ENCODE assay signal across 24 mouse cellular contexts in the genomic region with DNA sequence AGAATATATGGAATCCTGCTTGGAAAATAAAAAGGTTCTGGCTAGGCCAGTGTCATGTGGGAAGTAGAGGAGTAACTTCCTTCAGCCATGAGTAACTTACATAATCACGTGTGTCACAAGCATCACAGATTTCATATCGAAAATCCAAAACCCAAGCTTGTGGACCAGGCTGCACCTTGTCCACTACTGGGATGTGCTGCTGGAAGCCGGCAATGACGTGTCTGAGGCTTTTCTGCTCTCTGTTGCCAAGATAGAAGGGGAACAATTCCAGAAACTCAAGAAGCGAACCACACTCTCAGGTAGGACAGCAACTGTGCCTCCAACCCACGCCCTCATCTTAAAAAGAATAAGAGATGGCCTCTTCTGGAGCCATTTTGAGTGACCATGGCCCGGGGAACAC. TPM values are rescaled to one million over a fixed set of nuclear protein-coding genes. Genes with fewer than 3 reads are reported as not detected.
DNase-seq lines count a peak whose midpoint lies in the region; ATAC-seq lines count a peak whose summit lies in the region.
"Had no signal": no experiment of that assay in that cellular context is flagged by ENCODE, and none has a peak within 500 bp of the region (broad histone marks: within the 10 kb centered on the region; RNA-seq: fewer than 3 reads in every experiment).

No protein-coding gene starts in this region.

- H3K9ac ChIP-seq in heart, embryonic 12.5 days = no peak overlapping the region
- H3K9ac ChIP-seq in intestine, embryonic 14.5 days (ENCODE audit: low read length) = no peak overlapping the region
- H3K9ac ChIP-seq in intestine, embryonic 16.5 days (ENCODE audit: low read depth, low read length) = no peak overlapping the region
- no peak overlapping the region for H3K9ac ChIP-seq in midbrain, embryonic 16.5 days (ENCODE audit: low read depth, low read length)

- H3K9me3 ChIP-seq in heart, embryonic 10.5 days = no peaks in the 10 kb centered on the region
- H3K9me3 ChIP-seq in heart, embryonic 12.5 days (replicated peaks) = no peaks in the 10 kb centered on the region
- no peaks in the 10 kb centered on the region for H3K9me3 ChIP-seq in intestine, embryonic 14.5 days (ENCODE audit: control insufficient read depth, low read length)
- no peaks in the 10 kb centered on the region for H3K9me3 ChIP-seq in intestine, embryonic 16.5 days (ENCODE audit: control insufficient read depth, low read length)
- no peaks in the 10 kb centered on the region for H3K9me3 ChIP-seq in midbrain, embryonic 10.5 days (replicated peaks)
- H3K9me3 ChIP-seq in midbrain, embryonic 16.5 days (replicated peaks; ENCODE audit: control insufficient read depth, low read length, poor library complexity, severe bottlenecking) = no peaks in the 10 kb centered on the region
- H3K9me3 ChIP-seq: G1E had no signal

- intact Hi-C loops in heart, postnatal 36 days (cut with DNase I) = no loop called here

- 82% methylated on average over 7 of the region's 7 CpGs for WGBS in heart, embryonic 10.5 days
- WGBS in heart, embryonic 12.5 days = 85% methylated on average over 7 of the region's 7 CpGs
- WGBS in intestine, embryonic 14.5 days = 84% methylated on average over 7 of the region's 7 CpGs
- 86% methylated on average over 7 of the region's 7 CpGs for WGBS in intestine, embryonic 16.5 days
- 90% methylated on average over 7 of the region's 7 CpGs for WGBS in midbrain, embryonic 10.5 days
- 88% methylated on average over 7 of the region's 7 CpGs for WGBS in midbrain, embryonic 16.5 days

- no peaks in the 10 kb centered on the region for H3K27me3 ChIP-seq in heart, embryonic 10.5 days (ENCODE audit: insufficient read depth, poor library complexity, severe bottlenecking)
- no peaks in the 10 kb centered on the region for H3K27me3 ChIP-seq in heart, embryonic 12.5 days (replicated peaks)
- H3K27me3 ChIP-seq in intestine, embryonic 14.5 days (replicated peaks; ENCODE audit: control insufficient read depth, insufficient read depth, low read length) = no peaks in the 10 kb centered on the region
- H3K27me3 ChIP-seq in intestine, embryonic 16.5 days (replicated peaks; ENCODE audit: control insufficient read depth, insufficient read depth, low read length) = no peaks in the 10 kb centered on the region
- no peaks in the 10 kb centered on the region for H3K27me3 ChIP-seq in midbrain, embryonic 10.5 days (ENCODE audit: low read depth, poor library complexity, severe bottlenecking)
- no peaks in the 10 kb centered on the region for H3K27me3 ChIP-seq in midbrain, embryonic 16.5 days (ENCODE audit: control insufficient read depth, insufficient read depth, low read depth, low read length)
- H3K27me3 ChIP-seq: CH12.LX, Patski had no signal

- H3K4me3 ChIP-seq in heart, embryonic 10.5 days = no peak overlapping the region
- H3K4me3 ChIP-seq in heart, embryonic 12.5 days = no peak overlapping the region
- no peak overlapping the region for H3K4me3 ChIP-seq in intestine, embryonic 14.5 days (ENCODE audit: low read depth, low read length)
- no peak overlapping the region for H3K4me3 ChIP-seq in intestine, embryonic 16.5 days (ENCODE audit: low read length)
- H3K4me3 ChIP-seq in midbrain, embryonic 10.5 days = no peak overlapping the region
- no peak overlapping the region for H3K4me3 ChIP-seq in midbrain, embryonic 16.5 days (ENCODE audit: low read depth, low read length)

- peak; percentile 68 for DNase-seq in heart, adult 11 months
- no peak for DNase-seq in heart, postnatal 36 days
- DNase-seq in heart, embryonic 10.5 days (ENCODE audit: low spot score) = peak; percentile 53
- DNase-seq in intestine, embryonic 14.5 days (ENCODE audit: low spot score) = peak; percentile 31
- peak; percentile 1 for DNase-seq in midbrain, embryonic 10.5 days (ENCODE audit: low spot score)
- DNase-seq: adrenal gland, adult 2 months; adrenal gland, adult 8-10 months; adrenal gland, postnatal 10 days; adrenal gland, postnatal 14 days; adrenal gland, postnatal 25 days; adrenal gland, postnatal 36 days; B cell, adult 2 months; cerebellum, adult 11 months; cerebellum, adult 11-12 months had no signal

- no peak overlapping the region for H3K27ac ChIP-seq in heart, embryonic 10.5 days
- H3K27ac ChIP-seq in heart, embryonic 12.5 days (ENCODE audit: poor library complexity, severe bottlenecking) = no peak overlapping the region
- H3K27ac ChIP-seq in intestine, embryonic 14.5 days (ENCODE audit: low read depth) = no peak overlapping the region
- H3K27ac ChIP-seq in intestine, embryonic 16.5 days (ENCODE audit: low read length) = no peak overlapping the region
- H3K27ac ChIP-seq in midbrain, embryonic 10.5 days (replicated peaks) = no peak overlapping the region
- no peak overlapping the region for H3K27ac ChIP-seq in midbrain, embryonic 16.5 days (ENCODE audit: low read length)

- H3K4me2 ChIP-seq in heart, embryonic 12.5 days = no peak overlapping the region
- no peak overlapping the region for H3K4me2 ChIP-seq in intestine, embryonic 14.5 days (ENCODE audit: low read length)
- H3K4me2 ChIP-seq in intestine, embryonic 16.5 days (ENCODE audit: low read depth, low read length) = no peak overlapping the region
- no peak overlapping the region for H3K4me2 ChIP-seq in midbrain, embryonic 16.5 days (ENCODE audit: low read length)

- ATAC-seq in heart, embryonic 12.5 days (ENCODE audit: insufficient number of reproducible peaks, low FRiP score) = no peak
- no peak for ATAC-seq in intestine, embryonic 14.5 days (replicated peaks; ENCODE audit: low FRiP score, low TSS enrichment, low read depth)
- no peak for ATAC-seq in intestine, embryonic 16.5 days
- no peak for ATAC-seq in midbrain, embryonic 16.5 days
- ATAC-seq: activated CD4-positive, CD25-positive, alpha-beta regulatory T cell, adult 4 months; CD4-positive, CD25-positive, alpha-beta regulatory T cell, adult 4 months; Patski had no signal

- H3K36me3 ChIP-seq in heart, embryonic 10.5 days = no peaks in the 10 kb centered on the region
- H3K36me3 ChIP-seq in heart, embryonic 12.5 days = no peaks in the 10 kb centered on the region
- no peaks in the 10 kb centered on the region for H3K36me3 ChIP-seq in intestine, embryonic 14.5 days (ENCODE audit: control insufficient read depth, insufficient read depth, low read length)
- no peaks in the 10 kb centered on the region for H3K36me3 ChIP-seq in intestine, embryonic 16.5 days (ENCODE audit: control insufficient read depth, insufficient read depth, low read length)
- no peaks in the 10 kb centered on the region for H3K36me3 ChIP-seq in midbrain, embryonic 10.5 days
- no peaks in the 10 kb centered on the region for H3K36me3 ChIP-seq in midbrain, embryonic 16.5 days (ENCODE audit: control insufficient read depth, insufficient read depth, low read length)
- H3K36me3 ChIP-seq: G1E had no signal

- H3K4me1 ChIP-seq in heart, embryonic 10.5 days = no peaks in the 10 kb centered on the region
- H3K4me1 ChIP-seq in heart, embryonic 12.5 days (replicated peaks) = no peaks in the 10 kb centered on the region
- no peaks in the 10 kb centered on the region for H3K4me1 ChIP-seq in intestine, embryonic 14.5 days (replicated peaks; ENCODE audit: control insufficient read depth, insufficient read depth, low read length)
- H3K4me1 ChIP-seq in intestine, embryonic 16.5 days (ENCODE audit: control insufficient read depth, insufficient read depth, low read length) = no peaks in the 10 kb centered on the region
- H3K4me1 ChIP-seq in midbrain, embryonic 10.5 days = no peaks in the 10 kb centered on the region
- H3K4me1 ChIP-seq in midbrain, embryonic 16.5 days (ENCODE audit: control insufficient read depth, insufficient read depth, low read length) = no peaks in the 10 kb centered on the region

RNA-seq across cellular contexts. Expression of gene Gm49358, which starts 19.5 kb away (rescaled TPM):
- 10 to 100 TPM; 10.3 to 14.5 TPM for total RNA-seq in heart, postnatal 36 days (2021)
- polyA plus RNA-seq in heart, embryonic 10.5 days (2016; fragmentation: Nextera tagmentation; extraction: Ambion mirVana) = not detected in 2 replicates
- polyA plus RNA-seq in heart, embryonic 12.5 days (2016; fragmentation: Nextera tagmentation; extraction: Ambion mirVana) = not detected in 2 replicates
- polyA plus RNA-seq in intestine, embryonic 14.5 days (2014; fragmentation: Nextera tagmentation; extraction: Ambion mirVana) = not detected in 2 replicates
- polyA plus RNA-seq in intestine, embryonic 16.5 days (2015; fragmentation: Nextera tagmentation; extraction: Ambion mirVana) = not detected in 2 replicates
- not detected in 2 replicates for polyA plus RNA-seq in midbrain, embryonic 10.5 days (2016; fragmentation: Nextera tagmentation; extraction: Ambion mirVana)
- not detected in 2 replicates for polyA plus RNA-seq in midbrain, embryonic 16.5 days (2015; fragmentation: Nextera tagmentation; extraction: Ambion mirVana)
- total RNA-seq: G1E had no signal
- polyA plus RNA-seq: activated CD4-positive, CD25-positive, alpha-beta regulatory T cell, adult 4 months; adrenal gland, adult 2 months; brain, embryonic 14.5 days; C2C12; CD4-positive, CD25-positive, alpha-beta regulatory T cell, adult 4 months; G1E had no signal

RNA-seq across cellular contexts. Expression of gene Nt5dc3, which starts 34.5 kb away (rescaled TPM):
- total RNA-seq in heart, postnatal 36 days (2021) = 10 to 100 TPM; 30.8 to 38.3 TPM
- polyA plus RNA-seq in heart, embryonic 10.5 days (2016; fragmentation: Nextera tagmentation; extraction: Ambion mirVana) = 1.4 and 1.6 TPM in 2 replicates
- 2.0 and 2.7 TPM in 2 replicates for polyA plus RNA-seq in heart, embryonic 12.5 days (2016; fragmentation: Nextera tagmentation; extraction: Ambion mirVana)
- polyA plus RNA-seq in intestine, embryonic 14.5 days (2014; fragmentation: Nextera tagmentation; extraction: Ambion mirVana) = 1.9 and 2.2 TPM in 2 replicates
- 0.91 and 1.0 TPM in 2 replicates for polyA plus RNA-seq in intestine, embryonic 16.5 days (2015; fragmentation: Nextera tagmentation; extraction: Ambion mirVana)
- polyA plus RNA-seq in midbrain, embryonic 10.5 days (2016; fragmentation: Nextera tagmentation; extraction: Ambion mirVana) = 0.67 and 0.72 TPM in 2 replicates
- 15.2 and 15.9 TPM in 2 replicates for polyA plus RNA-seq in midbrain, embryonic 16.5 days (2015; fragmentation: Nextera tagmentation; extraction: Ambion mirVana)

RNA-seq across cellular contexts. Expression of gene Ttc41, which starts 38.7 kb away (rescaled TPM):
- 1 to 10 TPM; 1.4 to 2.2 TPM for total RNA-seq in heart, postnatal 36 days (2021)
- 2.2 and 2.7 TPM in 2 replicates for polyA plus RNA-seq in heart, embryonic 10.5 days (2016; fragmentation: Nextera tagmentation; extraction: Ambion mirVana)
- polyA plus RNA-seq in heart, embryonic 12.5 days (2016; fragmentation: Nextera tagmentation; extraction: Ambion mirVana) = 1.7 and 2.3 TPM in 2 replicates
- 3.5 and 3.7 TPM in 2 replicates for polyA plus RNA-seq in intestine, embryonic 14.5 days (2014; fragmentation: Nextera tagmentation; extraction: Ambion mirVana)
- 1.5 TPM in 2 replicates for polyA plus RNA-seq in intestine, embryonic 16.5 days (2015; fragmentation: Nextera tagmentation; extraction: Ambion mirVana)
- polyA plus RNA-seq in midbrain, embryonic 10.5 days (2016; fragmentation: Nextera tagmentation; extraction: Ambion mirVana) = 3.3 and 4.0 TPM in 2 replicates
- polyA plus RNA-seq in midbrain, embryonic 16.5 days (2015; fragmentation: Nextera tagmentation; extraction: Ambion mirVana) = 2.5 and 2.8 TPM in 2 replicates

RNA-seq across cellular contexts. Expression of gene Hsp90b1, which starts 39.0 kb away (rescaled TPM):
- total RNA-seq in heart, postnatal 36 days (2021) = 100 to 1,000 TPM; 360 to 389 TPM
- polyA plus RNA-seq in heart, embryonic 10.5 days (2016; fragmentation: Nextera tagmentation; extraction: Ambion mirVana) = 624 and 799 TPM in 2 replicates
- polyA plus RNA-seq in heart, embryonic 12.5 days (2016; fragmentation: Nextera tagmentation; extraction: Ambion mirVana) = 574 and 590 TPM in 2 replicates
- polyA plus RNA-seq in intestine, embryonic 14.5 days (2014; fragmentation: Nextera tagmentation; extraction: Ambion mirVana) = 459 and 488 TPM in 2 replicates
- 735 and 756 TPM in 2 replicates for polyA plus RNA-seq in intestine, embryonic 16.5 days (2015; fragmentation: Nextera tagmentation; extraction: Ambion mirVana)
- 515 and 591 TPM in 2 replicates for polyA plus RNA-seq in midbrain, embryonic 10.5 days (2016; fragmentation: Nextera tagmentation; extraction: Ambion mirVana)
- 286 and 330 TPM in 2 replicates for polyA plus RNA-seq in midbrain, embryonic 16.5 days (2015; fragmentation: Nextera tagmentation; extraction: Ambion mirVana)

Comparison
In these comparisons a context has a peak if more than half of its experiments do, and no peak if none do; other contexts are left out.
1. DNase-seq: peak in heart, adult 11 months (single experiment), heart, embryonic 10.5 days (single experiment), intestine, embryonic 14.5 days (single experiment) and midbrain, embryonic 10.5 days (single experiment); none in heart, postnatal 36 days (0 of 2).